Mouse (Mus musculus) bone marrow, adult 2 months (tissue): ENCODE measurements at regions not wholly inside any gene's neighbourhood (a gene's known extent, or its start where the extent isn't known, plus 50 kb on each side); places are given as distances from the start of the nearest gene placed in this dataset.
A peak's percentile ranks its signal among the peaks of the same experiment; 100 is the strongest.

ENCODE experiments used
- H3K27ac ChIP-seq: fragments of 200-500 bp; 2 replicates; pipeline ENCODE4 v1.5.1; 2012; ENCODE audit warnings: low read depth, mild to moderate bottlenecking, control low read depth, inconsistent platforms, low read length; ENCODE audit not compliant: control insufficient read depth, poor library complexity, insufficient read depth
- H3K4me1 ChIP-seq: fragments of 200-500 bp; 2 replicates; pipeline ENCODE4 v1.6.1; 2011; ENCODE audit warnings: low read length; ENCODE audit not compliant: control insufficient read depth, insufficient read depth
- H3K4me3 ChIP-seq: fragments of 200-500 bp; replicated peaks from 2 replicates; pipeline ENCODE3; 2011; ENCODE audit warnings: mild to moderate bottlenecking, low read depth, low read length, control low read depth; ENCODE audit not compliant: control insufficient read depth
- CTCF ChIP-seq: fragments of 200-500 bp; IDR thresholded peaks from 2 replicates; pipeline ENCODE4 v1.5.1; 2011; ENCODE audit warnings: low read length, control low read depth; ENCODE audit not compliant: control insufficient read depth, insufficient read depth
- POLR2A ChIP-seq: fragments of 200-500 bp; IDR thresholded peaks from 2 replicates; pipeline ENCODE4 v1.6.1; 2011; ENCODE audit warnings: low read depth, mild to moderate bottlenecking, control low read depth, low read length, borderline replicate concordance; ENCODE audit not compliant: control insufficient read depth
- WGBS: fragments of 180-500 bp; shearing (Covaris S2); methylation state at CpG from one replicate; pipeline ENCODE4 v1.1.7; 2018; 5-methylcytosine and 5-hydroxymethylcytosine counted together

GRCm38 (mm10) chr1:21132340-21132739, 53.3 kb upstream of the Tram2 start:
- Histone ChIP-seq H3K27ac (no peak overlapping the region), H3K4me3 (no peak overlapping the region), H3K4me1 (no peaks in the 10 kb centered on the region)
- 80% methylated on average over 2 of the region's 2 CpGs for WGBS
- TF ChIP-seq POLR2A (no peak), CTCF (no peak)

GRCm38 (mm10) chr1:21146961-21147360, 67.9 kb upstream of the Tram2 start:
- no peaks in the 10 kb centered on the region for H3K4me1 ChIP-seq
- TF ChIP-seq CTCF (no peak), POLR2A (no peak)
- no peak overlapping the region for H3K4me3 ChIP-seq
- no peak overlapping the region for H3K27ac ChIP-seq
- 75% methylated on average over 4 of the region's 4 CpGs for WGBS

GRCm38 (mm10) chr1:21161742-21162141, 56.6 kb upstream of the Tmem14a start:
- WGBS, result 14% methylated on average over 5 of the region's 5 CpGs
- no peaks in the 10 kb centered on the region for H3K4me1 ChIP-seq

GRCm38 (mm10) chr1:21166287-21166733, 52.1 kb upstream of the Tmem14a start:
- under 1% methylated on average over 15 of the region's 15 CpGs for WGBS
- Histone ChIP-seq H3K27ac (no peak overlapping the region), H3K4me1 (no peaks in the 10 kb centered on the region), H3K4me3 (no peak overlapping the region)
- TF ChIP-seq POLR2A (no peak), CTCF (peak; percentile 66)

More at GRCm38 (mm10) chr1:21161742-21162141, 56.6 kb upstream of the Tmem14a start:
- Histone ChIP-seq H3K4me3 (no peak overlapping the region), H3K27ac (no peak overlapping the region)
- no peak for TF ChIP-seq POLR2A
- peak; percentile 72 for TF ChIP-seq CTCF

- Histone ChIP-seq H3K4me1 (no peaks in the 10 kb centered on the region), H3K4me3 (no peak overlapping the region), H3K27ac (no peak overlapping the region)
- WGBS, result 81% methylated on average over 4 of the region's 4 CpGs
- TF ChIP-seq POLR2A (no peak), CTCF (no peak)
Measured at GRCm38 (mm10) chr1:21166762-21167161, 51.6 kb upstream of the Tmem14a start.
